9 mouse cellular contexts compared by ENCODE assay signal in the genomic region with DNA sequence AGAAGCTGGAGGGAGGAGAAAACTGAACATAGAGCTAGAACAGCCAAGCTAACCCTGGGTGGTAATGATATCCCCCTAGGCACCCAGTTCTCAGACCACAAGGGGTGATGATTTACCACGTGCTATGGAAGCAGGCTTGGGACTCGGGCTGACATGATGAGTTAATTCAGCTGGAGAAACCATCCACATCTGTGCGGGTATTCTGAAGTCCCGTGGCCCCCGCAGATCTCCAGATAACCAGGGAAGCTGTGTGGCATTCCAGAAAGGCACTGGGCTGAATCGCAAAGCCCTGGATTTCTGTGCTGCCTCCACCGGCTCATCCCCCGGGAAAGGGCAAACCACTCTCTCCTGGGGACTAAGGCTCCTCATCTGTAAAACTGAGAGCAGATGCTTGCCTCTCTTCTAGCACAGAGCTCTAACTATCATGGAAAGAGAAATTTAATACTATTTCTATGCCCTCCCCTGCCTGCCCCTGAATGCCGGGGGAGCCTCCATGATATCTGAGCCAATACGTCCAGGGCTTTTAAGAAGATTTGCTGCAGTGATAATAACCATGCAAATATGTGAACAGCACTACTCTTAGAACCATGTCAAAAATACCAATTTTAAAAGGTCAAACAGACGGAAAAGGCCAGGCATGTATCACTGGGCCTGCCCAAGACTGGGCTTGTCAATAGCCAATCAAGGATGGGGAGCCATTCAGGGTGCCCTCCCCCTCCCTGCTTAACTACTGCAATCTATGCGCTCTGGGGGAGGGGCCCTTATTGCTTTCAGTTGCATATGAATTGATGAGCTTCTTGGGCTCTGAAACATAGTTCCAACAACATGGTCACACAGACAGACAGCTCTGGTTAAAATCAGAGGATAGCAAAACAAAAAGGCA.
DNase-seq lines count a peak whose midpoint lies in the region; ATAC-seq and TF ChIP-seq lines count a peak whose summit lies in the region.
"Had no signal": no experiment of that assay in that cellular context is flagged by ENCODE, and none has a peak within 500 bp of the region (broad histone marks: within the 10 kb centered on the region; RNA-seq: fewer than 3 reads in every experiment).

No protein-coding gene starts in this region.

- no peak overlapping the region for H3K4me3 ChIP-seq in heart, embryonic 10.5 days
- no peak overlapping the region for H3K4me3 ChIP-seq in heart, embryonic 11.5 days (ENCODE audit: low read depth, low read length)
- no peak overlapping the region for H3K4me3 ChIP-seq in embryonic facial prominence, embryonic 12.5 days
- no peak overlapping the region for H3K4me3 ChIP-seq in kidney, embryonic 16.5 days (ENCODE audit: low read length)
- H3K4me3 ChIP-seq in myocyte, result no peak overlapping the region
- H3K4me3 ChIP-seq: intestine, embryonic 15.5 days had no signal

- DNase-seq in heart, embryonic 10.5 days (ENCODE audit: low spot score), result peak; percentile 76
- DNase-seq in yolk sac, embryonic 10.5 days (ENCODE audit: low spot score), result no peak

- 38% methylated on average over 12 of the region's 12 CpGs for WGBS in heart, embryonic 10.5 days
- WGBS in heart, embryonic 11.5 days (ENCODE audit: insufficient replicate concordance), result 39% methylated on average over 12 of the region's 12 CpGs
- 11% methylated on average over 12 of the region's 12 CpGs for whole genome bisulfite sequencing in embryonic facial prominence, embryonic 12.5 days
- WGBS in kidney, embryonic 16.5 days, result 24% methylated on average over 12 of the region's 12 CpGs

- H3ac ChIP-seq in myocyte (ENCODE audit: control insufficient read depth, insufficient read length), result no peak overlapping the region

- H3K4me1 ChIP-seq in heart, embryonic 10.5 days, result peaks cover 22% of the 10 kb centered on the region
- H3K4me1 ChIP-seq in heart, embryonic 11.5 days (ENCODE audit: control insufficient read depth, insufficient read depth, low read length), result peaks cover 2% of the 10 kb centered on the region; the same call in 1 of the 2 replicates
- H3K4me1 ChIP-seq in embryonic facial prominence, embryonic 12.5 days, result peaks cover 39% of the 10 kb centered on the region
- peaks cover 26% of the 10 kb centered on the region for H3K4me1 ChIP-seq in kidney, embryonic 16.5 days (ENCODE audit: insufficient read depth, low read length)
- H3K4me1 ChIP-seq: intestine, embryonic 15.5 days had no signal

- H3K36me3 ChIP-seq in heart, embryonic 10.5 days, result no peaks in the 10 kb centered on the region
- H3K36me3 ChIP-seq in heart, embryonic 11.5 days (ENCODE audit: control insufficient read depth, insufficient read depth, low read length), result no peaks in the 10 kb centered on the region
- 0 out of 2 replicates have a peak, but pooled peaks cover 3% of the 10 kb centered on the region for H3K36me3 ChIP-seq in embryonic facial prominence, embryonic 12.5 days
- no peaks in the 10 kb centered on the region for H3K36me3 ChIP-seq in kidney, embryonic 16.5 days (ENCODE audit: insufficient read depth, low read length)
- H3K36me3 ChIP-seq in myocyte (ENCODE audit: control insufficient read depth, insufficient read depth), result no peaks in the 10 kb centered on the region
- H3K36me3 ChIP-seq: intestine, embryonic 15.5 days had no signal

- TF ChIP-seq POLR2A in myocyte (IDR thresholded peaks at IDR 0.05; ENCODE audit: insufficient read length, low read depth), result no peak

- no peak for ATAC-seq in heart, embryonic 11.5 days (replicated peaks; ENCODE audit: insufficient number of reproducible peaks, low FRiP score, low TSS enrichment)
- ATAC-seq in embryonic facial prominence, embryonic 12.5 days (ENCODE audit: insufficient number of reproducible peaks, insufficient read depth, low FRiP score, low TSS enrichment), result peak; percentile 76
- peak; percentile 91 for ATAC-seq in kidney, embryonic 16.5 days (ENCODE audit: low FRiP score, low TSS enrichment)
- ATAC-seq in CD4-positive, CD25-positive, alpha-beta regulatory T cell, adult 4 months, result no peak
- ATAC-seq in megakaryocyte, adult 5-6 weeks (ENCODE audit: poor library complexity, severe bottlenecking), result no peak
- ATAC-seq: intestine, embryonic 15.5 days had no signal

- no peaks in the 10 kb centered on the region for H3K79me2 ChIP-seq in myocyte (ENCODE audit: control insufficient read depth, insufficient read depth)

- no peak overlapping the region for H3K9ac ChIP-seq in heart, embryonic 11.5 days (ENCODE audit: low read depth, low read length)
- no peak overlapping the region for H3K9ac ChIP-seq in embryonic facial prominence, embryonic 12.5 days
- no peak overlapping the region; the same call in 1 of the 2 replicates for H3K9ac ChIP-seq in kidney, embryonic 16.5 days (replicated peaks; ENCODE audit: low read length)
- H3K9ac ChIP-seq: intestine, embryonic 15.5 days had no signal

- no peak overlapping the region for H3K4me2 ChIP-seq in heart, embryonic 11.5 days
- peak overlapping the region; percentile 16 for H3K4me2 ChIP-seq in embryonic facial prominence, embryonic 12.5 days (replicated peaks)
- H3K4me2 ChIP-seq in kidney, embryonic 16.5 days (replicated peaks; ENCODE audit: low read depth, low read length), result peak overlapping the region; percentile 28
- peak overlapping the region; percentile 58 for H3K4me2 ChIP-seq in myocyte (ENCODE audit: low read depth)
- H3K4me2 ChIP-seq: intestine, embryonic 15.5 days had no signal

- H3K27ac ChIP-seq in heart, embryonic 10.5 days, result 0 out of 2 replicates have a peak overlapping the region, but pooled peaks have one; percentile 56
- H3K27ac ChIP-seq in heart, embryonic 11.5 days (ENCODE audit: low read depth, low read length), result no peak overlapping the region
- peak overlapping the region; percentile 84 for H3K27ac ChIP-seq in embryonic facial prominence, embryonic 12.5 days
- peak overlapping the region; percentile 67 for H3K27ac ChIP-seq in kidney, embryonic 16.5 days (ENCODE audit: low read length)
- H3K27ac ChIP-seq: intestine, embryonic 15.5 days had no signal

- H3K27me3 ChIP-seq in heart, embryonic 10.5 days (ENCODE audit: insufficient read depth, poor library complexity, severe bottlenecking), result no peaks in the 10 kb centered on the region
- no peaks in the 10 kb centered on the region for H3K27me3 ChIP-seq in heart, embryonic 11.5 days (ENCODE audit: control insufficient read depth, insufficient read depth, low read length)
- no peaks in the 10 kb centered on the region for H3K27me3 ChIP-seq in embryonic facial prominence, embryonic 12.5 days
- H3K27me3 ChIP-seq in kidney, embryonic 16.5 days (ENCODE audit: insufficient read depth, low read length), result no peaks in the 10 kb centered on the region
- no peaks in the 10 kb centered on the region for H3K27me3 ChIP-seq in myocyte (ENCODE audit: control insufficient read depth, insufficient read depth, insufficient read length)
- H3K27me3 ChIP-seq: intestine, embryonic 15.5 days had no signal

- H3K9me3 ChIP-seq in heart, embryonic 10.5 days, result no peaks in the 10 kb centered on the region
- H3K9me3 ChIP-seq in heart, embryonic 11.5 days (replicated peaks; ENCODE audit: control insufficient read depth, low read length), result no peaks in the 10 kb centered on the region
- H3K9me3 ChIP-seq in embryonic facial prominence, embryonic 12.5 days, result no peaks in the 10 kb centered on the region
- no peaks in the 10 kb centered on the region for H3K9me3 ChIP-seq in kidney, embryonic 16.5 days (ENCODE audit: low read length)
- H3K9me3 ChIP-seq: intestine, embryonic 15.5 days had no signal

TF ChIP-seq in myocyte, 11 proteins besides CTCF, POLR2A, EP300 and RAD21:
- TF ChIP-seq USF1 (IDR thresholded peaks at IDR 0.05; ENCODE audit: low read depth) (no peak), MYOD1 (IDR thresholded peaks at IDR 0.05; ENCODE audit: control insufficient read depth in 1 of 3, insufficient read length in 2 of 3, low read depth in 2 of 3) (peak in 1 of 3 experiments; percentile 25), MAX (IDR thresholded peaks at IDR 0.05; ENCODE audit: low read depth) (no peak), REST (IDR thresholded peaks at IDR 0.05; ENCODE audit: insufficient read depth, insufficient read length) (no peak), CEBPB (IDR thresholded peaks at IDR 0.05; ENCODE audit: insufficient read depth, poor library complexity, severe bottlenecking) (peak; percentile 33; the same call in 1 of the 2 replicates), SRF (IDR thresholded peaks at IDR 0.05; ENCODE audit: control insufficient read depth, insufficient read length, low read depth) (no peak)
TF ChIP-seq in myocyte: peak in this region for 2.

Comparison
In these comparisons a context has a peak if more than half of its experiments do, and no peak if none do; other contexts are left out.
1. ATAC-seq: peak in embryonic facial prominence, embryonic 12.5 days (single experiment) and kidney, embryonic 16.5 days (single experiment); none in heart, embryonic 11.5 days (single experiment), CD4-positive, CD25-positive, alpha-beta regulatory T cell, adult 4 months (single experiment) and megakaryocyte, adult 5-6 weeks (single experiment).